Mouse (Mus musculus) forebrain, embryonic 14.5 days (tissue): Measurements from ENCODE around the gene Atg14. TPM values are rescaled to one million over a fixed set of nuclear protein-coding genes. Genes with fewer than 3 reads are reported as not detected.
A peak's percentile ranks its signal among the peaks of the same experiment; 100 is the strongest.

Experiments used
- ATAC-seq: fragments of 200-750 bp; cut with Nextera tagmentation; 2 replicates; pipeline ENCODE4 v1.8.0; 2017; ENCODE audit warnings: mild to moderate bottlenecking, moderate library complexity
- DNase-seq: peaks from one replicate; pipeline ENCODE4 v3.0.0-alpha.2; 2015; ENCODE audit warnings: low spot score
- H3K27ac ChIP-seq: fragments of 300-500 bp; sonication (generic); 2 replicates; pipeline ENCODE4 v1.5.1; 2014; ENCODE audit warnings: low read depth, mild to moderate bottlenecking, control low read depth, low read length, moderate library complexity
- H3K27me3 ChIP-seq: fragments of 300-500 bp; sonication (generic); replicated peaks from 2 replicates; pipeline ENCODE4 v1.6.1; 2014; ENCODE audit warnings: low read length, control low read depth, mixed read lengths; ENCODE audit not compliant: control insufficient read depth, insufficient read depth
- H3K36me3 ChIP-seq: fragments of 300-500 bp; sonication (generic); 2 replicates; pipeline ENCODE4 v1.6.1; 2014; ENCODE audit warnings: low read length, control low read depth; ENCODE audit not compliant: control insufficient read depth, insufficient read depth
- H3K4me1 ChIP-seq: fragments of 300-500 bp; sonication (generic); 2 replicates; pipeline ENCODE4 v1.6.1; 2014; ENCODE audit warnings: antibody characterized with exemption, low read length, control low read depth; ENCODE audit not compliant: control insufficient read depth, insufficient read depth
- H3K4me2 ChIP-seq: fragments of 300-500 bp; sonication (generic); 2 replicates; pipeline ENCODE4 v1.6.1; 2014; ENCODE audit warnings: mild to moderate bottlenecking, control low read depth, low read length
- H3K4me3 ChIP-seq: fragments of 300-500 bp; sonication (generic); 2 replicates; pipeline ENCODE4 v1.5.1; 2014; ENCODE audit warnings: low read depth, low read length, control low read depth
- H3K9ac ChIP-seq: fragments of 300-500 bp; sonication (generic); 2 replicates; pipeline ENCODE4 v1.6.1; 2014; ENCODE audit warnings: mild to moderate bottlenecking, low read length, control low read depth, moderate library complexity
- H3K9me3 ChIP-seq: fragments of 300-500 bp; sonication (generic); replicated peaks from 2 replicates; pipeline ENCODE4 v1.6.1; 2016; ENCODE audit warnings: low read length, control low read depth, mixed read lengths; ENCODE audit not compliant: control insufficient read depth
- WGBS: fragments of 180-500 bp; shearing (Covaris S2); extraction: QIAGEN DNeasy Blood & Tissue Kit; methylation state at CpG from one replicate; pipeline ENCODE4 v1.1.7; 2014; 5-methylcytosine and 5-hydroxymethylcytosine counted together
- polyA plus RNA-seq: library from polyadenylated mRNA; unstranded; fragments of >200 nt; fragmentation: Nextera tagmentation; extraction: Ambion mirVana; gene quantifications from 2 replicates; pipeline ENCODE4 v1.2.1, GENCODE M21; 2014

Gene Atg14
- polyA plus RNA-seq, 1 experiment from 2014 or later = 17.7 TPM

GRCm38 (mm10) chr14:47581280-47581679, 10.8 kb upstream of the Atg14 start:
- Histone ChIP-seq H3K27me3 (no peaks in the 10 kb centered on the region), H3K27ac (no peak overlapping the region), H3K36me3 (no peaks in the 10 kb centered on the region), H3K4me1 (no peaks in the 10 kb centered on the region), H3K4me2 (no peak overlapping the region), H3K4me3 (no peak overlapping the region), H3K9ac (no peak overlapping the region), H3K9me3 (no peaks in the 10 kb centered on the region)
- WGBS = 61% methylated on average over 1 of the region's 1 CpGs
- DNase-seq (no peak), ATAC-seq (no peak)

- ATAC-seq = no peak
These were observed 7.6 kb upstream of the Atg14 start for GRCm38 (mm10) chr14:47578086-47578485.

GRCm38 (mm10) chr14:47576687-47577086, 6.2 kb upstream of the Atg14 start:
- no peak for DNase-seq
- Histone ChIP-seq H3K9ac (no peak overlapping the region), H3K4me2 (no peak overlapping the region), H3K27me3 (no peaks in the 10 kb centered on the region), H3K4me1 (no peaks in the 10 kb centered on the region), H3K27ac (no peak overlapping the region), H3K9me3 (no peaks in the 10 kb centered on the region), H3K4me3 (no peak overlapping the region), H3K36me3 (no peaks in the 10 kb centered on the region)
- no peak for ATAC-seq
- WGBS = 57% methylated on average over 4 of the region's 4 CpGs

More at GRCm38 (mm10) chr14:47578086-47578485, 7.6 kb upstream of the Atg14 start:
- no peak overlapping the region for H3K4me3 ChIP-seq
- H3K36me3 ChIP-seq = no peaks in the 10 kb centered on the region
- no peaks in the 10 kb centered on the region for H3K27me3 ChIP-seq
- no peak for DNase-seq
- no peak overlapping the region for H3K4me2 ChIP-seq
- WGBS = 80% methylated on average over 2 of the region's 2 CpGs
- H3K4me1 ChIP-seq = no peaks in the 10 kb centered on the region
- no peak overlapping the region for H3K27ac ChIP-seq
- no peak overlapping the region for H3K9ac ChIP-seq
- H3K9me3 ChIP-seq = no peaks in the 10 kb centered on the region

- no peaks in the 10 kb centered on the region for H3K4me1 ChIP-seq
- no peaks in the 10 kb centered on the region for H3K36me3 ChIP-seq
- no peaks in the 10 kb centered on the region for H3K9me3 ChIP-seq
- no peaks in the 10 kb centered on the region for H3K27me3 ChIP-seq
- H3K4me2 ChIP-seq = no peak overlapping the region
- H3K4me3 ChIP-seq = no peak overlapping the region
- no peak overlapping the region for H3K9ac ChIP-seq
- ATAC-seq = no peak
- no peak for DNase-seq
- H3K27ac ChIP-seq = no peak overlapping the region
- WGBS = 75% methylated on average over 11 of the region's 11 CpGs
These were observed 4.3 kb upstream of the Atg14 start for GRCm38 (mm10) chr14:47574721-47575120.

- WGBS = 80% methylated on average over 4 of the region's 4 CpGs
- H3K36me3 ChIP-seq = no peaks in the 10 kb centered on the region
- no peaks in the 10 kb centered on the region for H3K9me3 ChIP-seq
- DNase-seq (no peak), ATAC-seq (no peak)
- H3K4me3 ChIP-seq = no peak overlapping the region
- H3K4me2 ChIP-seq = no peak overlapping the region
- no peak overlapping the region for H3K9ac ChIP-seq
- H3K27me3 ChIP-seq = no peaks in the 10 kb centered on the region
- H3K27ac ChIP-seq = no peak overlapping the region
- no peaks in the 10 kb centered on the region for H3K4me1 ChIP-seq
These were observed 2.3 kb upstream of the Atg14 start for GRCm38 (mm10) chr14:47572707-47573106.

GRCm38 (mm10) chr14:47567962-47568652, 2.3 kb downstream of the Atg14 start:
- Histone ChIP-seq H3K9ac (peak overlapping the region; percentile 75), H3K4me1 (peaks cover 3% of the 10 kb centered on the region; the same call in 1 of the 2 replicates), H3K4me2 (peak overlapping the region; percentile 75), H3K36me3 (0 out of 2 replicates have a peak, but pooled peaks cover 2% of the 10 kb centered on the region), H3K4me3 (peak overlapping the region; percentile 72), H3K27ac (0 out of 2 replicates have a peak overlapping the region, but pooled peaks have one; percentile 22), H3K9me3 (no peaks in the 10 kb centered on the region), H3K27me3 (no peaks in the 10 kb centered on the region)
- under 1% methylated on average over 46 of the region's 46 CpGs for WGBS
- DNase-seq = peak; percentile 98
- peak; percentile 99 for ATAC-seq

- no peak overlapping the region for H3K27ac ChIP-seq
- H3K4me3 ChIP-seq = no peak overlapping the region
- no peak overlapping the region for H3K9ac ChIP-seq
- H3K4me2 ChIP-seq = no peak overlapping the region
- no peaks in the 10 kb centered on the region for H3K27me3 ChIP-seq
- H3K4me1 ChIP-seq = peaks cover 3% of the 10 kb centered on the region; the same call in 1 of the 2 replicates
- ATAC-seq (no peak), DNase-seq (no peak)
- 82% methylated on average over 4 of the region's 4 CpGs for WGBS
- no peaks in the 10 kb centered on the region for H3K9me3 ChIP-seq
- peaks cover 12% of the 10 kb centered on the region; the same call in 1 of the 2 replicates for H3K36me3 ChIP-seq
These were observed 7.3 kb downstream of the Atg14 start for GRCm38 (mm10) chr14:47563106-47563505.

GRCm38 (mm10) chr14:47562530-47562929, 7.9 kb downstream of the Atg14 start:
- Histone ChIP-seq H3K4me2 (no peak overlapping the region), H3K4me1 (peaks cover 3% of the 10 kb centered on the region; the same call in 1 of the 2 replicates), H3K9me3 (no peaks in the 10 kb centered on the region), H3K36me3 (peaks cover 12% of the 10 kb centered on the region; the same call in 1 of the 2 replicates), H3K9ac (no peak overlapping the region), H3K27me3 (no peaks in the 10 kb centered on the region), H3K27ac (no peak overlapping the region), H3K4me3 (no peak overlapping the region)
- ATAC-seq (no peak), DNase-seq (no peak)
- 88% methylated on average over 1 of the region's 1 CpGs for WGBS

- DNase-seq = no peak
- ATAC-seq = no peak
- H3K36me3 ChIP-seq = peaks cover 22% of the 10 kb centered on the region; the same call in 1 of the 2 replicates
- no peaks in the 10 kb centered on the region for H3K4me1 ChIP-seq
- no peak overlapping the region for H3K9ac ChIP-seq
- H3K4me3 ChIP-seq = no peak overlapping the region
- no peaks in the 10 kb centered on the region for H3K9me3 ChIP-seq
- WGBS = 90% methylated on average over 2 of the region's 2 CpGs
- H3K4me2 ChIP-seq = no peak overlapping the region
- no peaks in the 10 kb centered on the region for H3K27me3 ChIP-seq
- no peak overlapping the region for H3K27ac ChIP-seq
These were observed 9.7 kb downstream of the Atg14 start for GRCm38 (mm10) chr14:47560714-47561113.
